In genomic region chr16:75159740-75160139, GRCm38 (mm10) we compare ENCODE assay signal across 25 mouse cellular contexts.
DNase-seq lines count a peak whose midpoint lies in the region; ATAC-seq lines count a peak whose summit lies in the region.
"Had no signal": no experiment of that assay in that cellular context is flagged by ENCODE, and none has a peak within 500 bp of the region (broad histone marks: within the 10 kb centered on the region; RNA-seq: fewer than 3 reads in every experiment).

No protein-coding gene starts in this region.

- H3K9ac ChIP-seq in forebrain, embryonic 16.5 days (replicated peaks; ENCODE audit: low read depth, low read length): no peak overlapping the region
- H3K9ac ChIP-seq: embryonic facial prominence, embryonic 12.5 days; forebrain, embryonic 13.5 days; forebrain, embryonic 15.5 days had no signal

- H3K4me3 ChIP-seq in forebrain, embryonic 16.5 days (replicated peaks; ENCODE audit: low read length): no peak overlapping the region
- H3K4me3 ChIP-seq: embryonic facial prominence, embryonic 10.5 days; embryonic facial prominence, embryonic 12.5 days; forebrain, embryonic 13.5 days; forebrain, embryonic 15.5 days had no signal

- no peaks in the 10 kb centered on the region for H3K27me3 ChIP-seq in forebrain, embryonic 16.5 days (replicated peaks; ENCODE audit: control insufficient read depth, insufficient read depth, low read length)
- H3K27me3 ChIP-seq: CH12.LX; embryonic facial prominence, embryonic 12.5 days; forebrain, embryonic 13.5 days; forebrain, embryonic 15.5 days; Patski had no signal

- no peaks in the 10 kb centered on the region for H3K36me3 ChIP-seq in forebrain, embryonic 16.5 days (ENCODE audit: control insufficient read depth, insufficient read depth)
- H3K36me3 ChIP-seq: embryonic facial prominence, embryonic 10.5 days; embryonic facial prominence, embryonic 12.5 days; forebrain, embryonic 15.5 days; G1E had no signal

- 88% methylated on average over 2 of the region's 2 CpGs for WGBS in forebrain, embryonic 16.5 days

- H3K4me2 ChIP-seq in forebrain, embryonic 16.5 days (ENCODE audit: low read length): no peak overlapping the region
- H3K4me2 ChIP-seq: embryonic facial prominence, embryonic 12.5 days; forebrain, embryonic 13.5 days; forebrain, embryonic 15.5 days had no signal

- H3K9me3 ChIP-seq in forebrain, embryonic 16.5 days (ENCODE audit: control insufficient read depth, low read length): no peaks in the 10 kb centered on the region
- H3K9me3 ChIP-seq: embryonic facial prominence, embryonic 10.5 days; embryonic facial prominence, embryonic 12.5 days; forebrain, embryonic 13.5 days; forebrain, embryonic 15.5 days; G1E had no signal

- H3K4me1 ChIP-seq in forebrain, embryonic 16.5 days (replicated peaks; ENCODE audit: control insufficient read depth, insufficient read depth, low read length): no peaks in the 10 kb centered on the region
- H3K4me1 ChIP-seq: embryonic facial prominence, embryonic 10.5 days; embryonic facial prominence, embryonic 12.5 days; forebrain, embryonic 13.5 days; forebrain, embryonic 15.5 days had no signal

- peak; percentile 39 for DNase-seq in 416B (ENCODE audit: low read depth)
- DNase-seq in kidney, adult 11 months: no peak
- DNase-seq: adrenal gland, adult 8-10 months; adrenal gland, postnatal 14 days; adrenal gland, postnatal 36 days; B cell, adult 2 months; cerebellum, adult 11 months; cerebellum, adult 18-20 months; cerebellum, adult 8-10 months; cerebellum, adult 9-11 months; cerebellum, postnatal 14 days; cerebellum, postnatal 36 days had no signal

- ATAC-seq in common myeloid progenitor, adult 5-6 weeks (replicated peaks; ENCODE audit: low read depth, poor library complexity, severe bottlenecking): peak; percentile 65
- ATAC-seq in hematopoietic stem cell, adult 5-6 weeks (replicated peaks in 1 of 2; ENCODE audit: insufficient read depth in 1 of 2, low FRiP score in 2 of 2, low TSS enrichment in 1 of 2, low read depth in 1 of 2, poor library complexity in 2 of 2, severe bottlenecking in 2 of 2): peak; percentile 51 to 69; a peak in 3 of 4 replicates
- no peak for ATAC-seq in monocyte, adult 5-6 weeks (replicated peaks; ENCODE audit: insufficient number of reproducible peaks, low FRiP score, low TSS enrichment, poor library complexity, severe bottlenecking)
- no peak for ATAC-seq in forebrain, embryonic 16.5 days
- ATAC-seq: activated CD4-positive, CD25-positive, alpha-beta regulatory T cell, adult 4 months; CD4-positive, CD25-positive, alpha-beta regulatory T cell, adult 4 months; forebrain, embryonic 13.5 days; forebrain, embryonic 15.5 days; Patski had no signal

- H3K27ac ChIP-seq in forebrain, embryonic 16.5 days (ENCODE audit: low read length): no peak overlapping the region
- H3K27ac ChIP-seq: embryonic facial prominence, embryonic 10.5 days; embryonic facial prominence, embryonic 12.5 days; forebrain, embryonic 13.5 days; forebrain, embryonic 15.5 days had no signal

Comparison
In these comparisons a context has a peak if more than half of its experiments do, and no peak if none do; other contexts are left out.
1. ATAC-seq: peak in common myeloid progenitor, adult 5-6 weeks (single experiment) and hematopoietic stem cell, adult 5-6 weeks (2 of 2); none in monocyte, adult 5-6 weeks (single experiment) and forebrain, embryonic 16.5 days (single experiment).